Mouse (Mus musculus) spleen, postnatal 36 days (tissue): ENCODE data around the gene Syndig1l.

Source experiments
- DNase-seq, 2 experiments: peaks; one replicate each; pipeline ENCODE4 v3.0.0; 2022; ENCODE audit warnings: low spot score in 2 of 2, mixed read lengths in 1 of 2

The Syndig1l gene

DNA sequence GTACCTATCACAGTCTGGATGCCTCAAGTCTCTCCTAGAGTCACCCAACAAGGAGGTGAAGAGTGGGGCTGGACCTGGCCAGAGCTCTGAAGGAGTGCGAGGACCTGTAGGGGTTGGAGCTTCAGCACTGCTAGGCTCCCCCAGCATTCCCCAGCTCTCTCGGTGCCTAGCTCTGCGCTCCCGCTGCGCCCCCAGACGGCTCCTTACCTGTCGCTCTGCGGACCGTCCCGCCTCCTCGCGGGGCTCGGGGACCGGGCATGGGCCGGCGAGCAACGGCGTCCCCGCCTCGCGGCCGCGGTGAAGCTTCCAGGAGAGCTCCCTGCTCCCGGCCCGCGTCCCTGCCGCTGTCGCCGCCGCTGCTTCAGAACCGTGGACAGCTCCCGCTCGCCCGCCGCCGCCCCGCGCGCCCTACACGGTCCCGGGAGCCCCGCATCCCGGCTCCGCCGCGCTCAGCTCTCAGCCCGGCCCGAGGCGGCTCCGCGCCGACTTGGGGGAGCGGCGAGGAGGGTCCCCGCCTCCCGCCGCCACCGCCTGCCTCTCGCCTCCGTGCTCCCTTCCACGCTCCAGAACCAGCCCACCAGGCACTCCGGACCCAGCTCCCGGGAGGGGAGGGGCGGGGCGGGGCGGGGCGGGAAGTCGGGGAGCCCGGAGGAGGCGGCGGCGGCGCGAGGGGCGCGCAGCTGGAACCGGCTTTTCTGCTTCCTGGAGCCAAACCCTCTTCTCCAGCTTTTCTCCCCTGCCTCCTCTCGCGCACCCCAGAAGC, at the start of gene Syndig1l:
Gene Syndig1l (minus strand): TSS at position 513 of the 763 bp plus-strand sequence.
- DNase-seq = peak; percentile 16 to 37

DNA sequence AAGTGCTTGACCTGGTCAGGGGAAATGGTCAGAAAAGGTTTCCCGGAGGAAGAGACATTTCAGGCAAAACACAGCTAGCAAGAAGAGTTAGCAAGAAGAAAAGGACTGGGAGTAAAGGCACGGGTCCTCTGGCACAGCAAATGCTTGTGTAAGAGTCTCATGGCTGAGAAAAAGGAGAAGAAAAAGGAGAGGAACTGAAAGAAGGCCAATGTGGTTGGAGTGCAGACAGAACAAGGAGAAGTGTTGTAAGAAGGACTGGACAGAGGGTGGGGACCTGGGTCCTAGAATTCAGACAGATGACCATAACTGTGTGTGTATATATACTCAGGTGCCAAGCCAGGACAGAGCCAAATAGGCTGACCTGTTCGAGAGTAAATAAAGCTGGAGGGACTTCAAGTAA, 49.5 kb upstream of the Syndig1l start:
- DNase-seq = no peak

DNA sequence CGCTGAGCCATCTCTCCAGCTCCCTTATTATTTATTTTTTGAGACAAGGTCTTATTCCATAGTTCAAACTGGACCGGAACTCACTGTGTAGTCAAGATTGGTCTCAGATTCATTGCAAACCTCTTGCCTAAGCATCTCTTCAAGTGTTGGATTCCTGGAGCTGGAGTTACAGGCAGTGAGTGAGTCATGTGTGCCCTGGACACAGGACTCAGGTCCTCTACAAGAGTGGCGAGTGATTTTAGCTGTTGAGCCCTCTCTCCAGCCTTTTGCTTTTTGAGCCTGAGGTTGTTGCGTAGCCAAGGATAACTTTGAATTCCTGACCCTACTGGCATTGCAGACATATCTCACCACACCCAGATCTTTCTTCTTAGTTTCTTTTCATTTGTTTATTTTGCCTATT, 47.1 kb upstream of the Syndig1l start:
- no peak for DNase-seq

DNA sequence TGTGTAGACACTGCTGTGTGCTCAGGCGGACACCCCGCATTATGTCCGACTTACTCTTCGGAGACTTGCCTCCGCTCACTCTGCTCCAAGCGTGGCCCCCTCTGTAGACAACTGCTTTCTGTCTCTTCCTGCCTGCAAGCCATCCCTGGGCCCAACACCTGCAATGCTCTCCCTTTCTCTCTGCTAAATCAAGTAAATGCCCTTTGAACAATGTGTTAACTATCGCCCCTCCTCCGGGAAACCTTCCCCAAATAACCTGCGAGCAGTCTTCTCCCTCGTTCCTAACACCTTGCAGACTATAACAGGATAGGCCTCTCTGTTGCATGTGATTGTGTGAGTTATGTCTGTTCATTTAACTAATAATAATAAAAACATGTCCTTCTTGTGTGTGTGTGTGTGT, 44.9 kb upstream of the Syndig1l start:
- DNase-seq = no peak

DNA sequence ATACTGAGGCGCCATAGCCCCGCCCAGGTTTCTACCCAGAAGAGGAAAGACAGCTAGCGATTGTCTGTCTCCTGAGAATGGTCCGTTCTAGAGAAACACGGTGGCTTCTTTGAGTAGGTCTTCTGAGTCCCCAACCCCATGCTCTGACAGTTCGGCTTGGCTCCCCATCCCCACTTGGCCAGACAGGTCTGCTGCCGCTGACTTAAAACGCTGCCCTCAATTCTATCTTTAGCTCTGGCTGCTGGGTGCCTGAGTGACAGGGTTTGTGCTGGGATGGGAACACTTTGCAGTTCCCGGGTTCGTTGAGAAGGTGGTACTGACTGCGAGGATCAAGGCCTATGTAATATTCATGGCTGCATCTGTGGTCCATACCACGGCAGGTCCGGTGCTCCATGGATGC, 34.7 kb upstream of the Syndig1l start:
- no peak for DNase-seq

DNA sequence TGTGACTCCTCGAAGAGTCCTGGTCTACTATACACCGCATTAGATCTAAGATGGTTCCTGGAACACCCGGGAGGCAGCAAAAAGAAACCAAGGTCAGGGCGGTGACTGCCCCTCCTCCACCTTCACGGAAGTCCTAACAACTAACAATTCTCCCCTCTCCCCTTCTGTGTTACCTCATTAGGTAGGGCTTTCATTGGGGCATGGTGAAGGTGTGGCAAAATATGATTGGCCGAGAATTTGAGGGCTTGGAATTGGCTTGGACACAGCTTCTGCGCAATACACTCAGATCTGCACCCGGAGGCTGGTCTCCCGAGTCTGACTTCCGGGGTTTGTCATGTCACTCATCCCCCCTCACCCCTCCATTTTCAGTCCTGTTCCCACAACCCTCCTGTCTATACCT, 29.8 kb upstream of the Syndig1l start:
- no peak for DNase-seq

DNA sequence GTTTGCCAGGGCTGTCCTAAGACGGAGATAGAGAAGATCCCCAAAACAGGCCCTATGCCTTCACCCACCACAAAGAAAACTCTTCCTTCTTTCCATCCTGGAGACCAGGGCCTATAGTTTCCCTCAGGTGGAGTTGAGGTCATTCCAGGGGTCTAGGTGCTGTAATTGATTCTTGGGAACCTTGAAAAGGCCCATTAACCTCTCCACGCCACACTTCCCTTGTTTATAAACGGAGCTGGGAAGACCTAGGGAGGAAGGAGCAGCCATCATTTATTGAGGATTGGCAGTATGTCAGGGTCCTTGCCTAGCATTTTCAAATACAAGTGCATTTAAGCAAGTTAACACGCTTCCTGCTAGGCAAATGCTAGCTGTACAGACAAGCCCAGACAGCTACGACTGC, 28.8 kb upstream of the Syndig1l start:
- DNase-seq = no peak

DNA sequence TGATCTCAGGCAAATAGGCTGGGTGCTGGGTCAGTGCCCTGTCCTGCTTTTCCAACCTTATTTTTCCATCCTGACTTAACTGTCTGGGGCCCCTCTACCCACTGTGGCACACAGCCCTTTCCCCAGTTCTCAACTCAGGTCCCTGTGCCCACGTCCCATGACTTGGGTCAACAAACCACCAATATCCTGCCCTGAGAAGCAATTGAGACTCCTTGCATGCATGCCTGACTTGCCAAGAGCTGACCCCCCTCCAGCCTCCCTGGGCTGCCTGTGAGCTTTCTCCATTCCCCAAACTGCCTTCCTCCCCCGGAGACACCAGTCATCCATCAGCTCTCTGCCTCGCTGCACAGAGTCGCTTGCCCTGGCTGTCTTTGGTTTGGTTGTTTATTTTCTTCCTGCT, 28.4 kb upstream of the Syndig1l start:
- no peak for DNase-seq

DNA sequence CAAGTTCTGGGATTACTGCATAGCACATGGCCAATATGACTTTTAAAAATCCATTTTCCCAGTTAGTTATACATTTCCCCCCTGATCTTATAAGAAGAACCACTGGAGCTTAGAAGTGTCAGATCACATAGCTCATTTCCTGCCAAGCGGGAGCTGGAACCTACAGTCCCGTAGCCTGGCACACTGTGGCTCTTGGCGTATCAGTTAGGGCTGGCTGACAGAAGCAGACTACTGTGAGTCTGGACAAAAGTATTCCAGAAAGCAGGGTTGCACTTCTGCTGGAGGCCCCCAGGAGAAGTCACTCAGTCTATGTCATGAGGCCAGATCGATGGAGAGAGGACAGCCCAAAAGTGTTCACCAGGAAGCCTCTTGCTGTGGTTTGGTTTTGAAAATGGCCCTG, 27.8 kb upstream of the Syndig1l start:
- no peak for DNase-seq

DNA sequence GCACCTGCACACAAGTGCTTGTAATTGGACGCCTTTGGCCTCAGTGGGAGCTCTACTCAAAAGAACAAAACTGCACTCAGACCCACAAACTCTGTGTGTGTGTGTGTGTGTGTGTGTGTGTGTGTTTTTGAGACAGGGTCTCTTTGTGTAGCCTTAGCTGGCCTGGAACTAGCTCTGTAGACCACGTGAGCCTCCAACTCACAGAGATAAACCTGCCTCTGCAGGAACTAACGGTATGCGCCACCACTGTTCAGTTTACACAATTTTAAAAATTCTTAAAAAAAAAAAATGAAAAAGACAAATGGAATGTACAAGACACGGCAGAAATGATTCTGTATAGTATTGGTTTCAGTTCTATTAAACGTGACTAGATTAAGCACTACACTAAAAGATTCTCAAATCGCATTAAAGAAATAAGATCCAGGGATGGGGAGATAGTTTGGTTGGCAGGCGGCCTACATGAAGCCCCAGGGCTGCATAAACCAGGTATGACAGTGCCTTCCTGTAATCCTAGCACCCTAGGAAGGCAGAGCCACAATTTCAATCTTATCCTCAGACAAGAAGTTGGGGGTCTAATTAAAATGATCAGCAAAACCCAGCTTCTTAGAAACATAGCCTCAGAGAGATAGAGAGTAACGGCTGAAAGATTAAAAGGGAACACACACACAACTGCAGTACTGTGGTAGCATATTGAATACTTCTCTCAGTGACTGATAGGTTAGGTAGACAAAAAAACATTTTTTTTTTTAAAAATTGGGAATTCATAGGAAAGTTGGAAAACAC, 20.0 kb upstream of the Syndig1l start:
- no peak for DNase-seq

DNA sequence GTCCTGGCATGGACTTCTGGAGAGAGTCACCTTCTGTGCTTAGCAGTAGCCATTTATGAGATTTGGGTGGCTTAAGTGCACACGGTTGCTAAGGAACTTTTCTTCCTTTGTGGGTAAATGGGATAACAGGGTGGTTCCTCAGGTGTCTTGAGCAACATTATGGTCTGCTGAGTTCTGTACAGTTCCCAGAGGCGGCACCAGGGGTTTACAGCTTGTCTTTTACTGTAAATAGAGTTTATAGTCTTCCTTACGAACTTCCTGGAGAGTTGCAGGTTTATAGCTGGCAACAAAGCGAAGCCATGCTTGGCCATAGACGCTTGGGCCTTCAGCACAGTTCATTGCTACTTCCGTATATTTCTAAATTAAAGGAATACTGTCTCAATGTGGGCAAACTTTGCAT, 15.9 kb upstream of the Syndig1l start:
- no peak for DNase-seq

DNA sequence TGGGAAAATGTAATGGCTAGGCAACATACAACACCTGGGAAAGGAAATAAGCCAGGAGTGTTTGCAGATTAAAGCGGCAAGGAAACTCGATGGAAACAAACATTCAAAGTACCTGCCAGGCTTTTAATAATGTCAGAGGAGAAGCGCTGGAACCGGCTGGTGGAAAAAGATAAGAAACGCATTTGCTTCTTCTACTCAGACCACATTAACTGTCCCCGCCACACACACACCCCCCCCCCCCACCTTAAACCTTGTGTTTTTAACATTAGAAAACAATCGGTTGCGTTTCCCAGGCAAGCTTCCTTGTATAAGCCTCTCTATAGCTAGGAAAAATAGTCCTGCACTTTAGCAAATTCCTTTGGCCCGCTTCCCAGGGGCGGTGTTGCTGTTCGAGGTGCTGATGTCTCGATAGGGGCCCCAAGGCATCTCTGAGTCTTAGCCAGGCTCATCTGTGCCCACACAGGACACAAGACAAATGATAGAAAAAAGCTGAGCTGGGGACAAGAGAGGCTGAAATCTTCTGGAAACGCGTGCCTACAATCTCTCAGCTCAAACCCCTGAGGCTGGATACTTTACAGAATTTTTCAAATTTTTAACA, 11.3 kb upstream of the Syndig1l start:
- peak in 1 of 2 experiments; percentile 5 for DNase-seq

DNA sequence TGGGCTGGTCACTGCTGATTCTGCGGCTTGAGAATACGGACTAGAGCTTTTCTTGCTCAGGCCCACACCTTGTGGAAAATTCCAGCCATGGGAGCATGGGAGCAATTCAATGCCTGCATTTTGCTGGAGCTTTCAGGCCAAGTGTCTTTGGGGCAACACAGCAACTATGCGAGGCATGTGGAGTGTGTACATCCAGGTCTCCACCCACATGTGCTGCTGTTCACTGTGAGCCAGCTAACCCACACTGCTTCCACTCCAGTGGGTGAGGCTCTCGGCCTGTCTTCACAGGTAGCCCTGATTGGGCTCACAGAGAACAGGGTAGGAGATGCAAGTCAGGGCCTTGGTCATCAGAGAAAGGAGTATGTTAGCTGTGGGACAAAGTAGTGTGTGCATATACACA, 9.2 kb upstream of the Syndig1l start:
- no peak for DNase-seq

DNA sequence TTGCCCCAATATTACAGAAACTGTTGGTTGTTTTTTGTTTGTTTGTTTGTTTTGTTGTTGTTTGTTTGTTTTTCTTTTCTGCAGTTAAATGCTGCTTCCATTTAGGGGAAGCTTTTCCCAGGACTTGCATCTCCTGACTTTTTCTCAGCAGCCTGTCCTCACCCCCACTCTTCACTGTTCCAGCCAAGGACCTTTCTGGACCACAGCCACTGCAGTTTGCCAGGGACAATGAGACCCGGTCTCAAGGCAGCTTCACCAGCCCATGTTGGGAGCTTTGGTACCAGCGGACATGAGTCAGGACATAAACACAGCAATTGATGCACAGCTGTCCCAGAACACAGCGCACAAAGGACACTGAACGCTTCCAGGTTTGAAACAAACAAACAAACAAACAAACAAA, 8.3 kb upstream of the Syndig1l start:
- DNase-seq = no peak

DNA sequence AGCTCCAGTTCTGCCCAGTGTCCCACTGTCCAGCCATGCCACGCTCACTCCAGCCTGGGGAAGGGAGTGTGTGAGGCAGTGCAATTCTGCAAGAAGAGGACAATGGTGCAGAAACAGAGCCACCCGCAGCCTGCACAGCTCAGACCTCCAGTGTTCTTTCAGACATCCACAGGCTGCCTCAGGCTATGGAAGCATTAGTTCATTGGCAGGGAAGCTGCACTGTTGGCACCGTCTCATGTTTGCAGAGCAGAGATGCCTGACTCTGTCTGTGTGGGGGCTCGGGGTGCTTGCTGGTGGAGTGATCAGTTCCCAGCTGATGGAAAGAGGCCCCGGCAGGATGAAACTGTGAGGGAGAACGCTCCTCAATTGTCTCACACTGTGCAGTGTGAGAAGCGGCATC, 4.0 kb upstream of the Syndig1l start:
- DNase-seq = no peak

DNA sequence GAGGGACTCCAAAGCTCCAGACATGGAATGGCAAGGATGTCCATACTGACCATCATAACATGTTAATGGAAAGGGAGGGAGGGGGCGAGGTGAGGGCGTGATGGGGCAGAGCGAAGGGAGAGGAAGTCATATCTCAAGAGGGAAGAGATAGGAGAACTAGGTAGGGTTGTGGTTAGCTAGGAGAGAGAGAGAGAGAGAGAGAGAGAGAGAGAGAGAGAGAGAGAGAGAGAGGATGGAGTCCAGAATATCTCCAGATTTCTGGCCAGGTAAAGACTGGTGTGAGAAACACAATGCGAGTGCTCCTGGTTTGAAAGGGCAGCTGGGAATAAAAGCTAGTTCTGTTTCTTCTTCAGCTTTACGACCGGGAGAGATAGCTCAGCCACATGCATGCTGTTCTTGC, 6.5 kb downstream of the Syndig1l start:
- no peak for DNase-seq

DNA sequence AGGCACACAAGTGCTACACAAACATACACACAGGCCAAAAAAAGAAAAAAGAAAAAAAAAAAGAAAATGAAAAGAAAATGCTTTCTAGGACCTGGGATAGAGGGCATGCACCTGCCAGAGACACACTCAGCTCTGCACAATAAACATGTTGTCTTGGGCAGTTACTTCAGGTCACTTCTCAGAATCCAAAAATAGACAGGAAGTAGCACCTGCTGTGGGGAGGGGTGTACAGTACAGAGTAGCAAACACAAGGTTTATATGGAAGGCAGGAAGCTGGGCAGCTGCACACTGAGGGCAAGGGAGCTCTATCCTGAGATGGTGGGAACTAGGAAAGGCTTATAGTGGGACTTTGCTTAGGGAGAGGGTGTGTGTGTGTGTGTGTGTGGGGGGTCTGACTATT, 7.3 kb downstream of the Syndig1l start:
- DNase-seq = peak; percentile 34 to 40

DNA sequence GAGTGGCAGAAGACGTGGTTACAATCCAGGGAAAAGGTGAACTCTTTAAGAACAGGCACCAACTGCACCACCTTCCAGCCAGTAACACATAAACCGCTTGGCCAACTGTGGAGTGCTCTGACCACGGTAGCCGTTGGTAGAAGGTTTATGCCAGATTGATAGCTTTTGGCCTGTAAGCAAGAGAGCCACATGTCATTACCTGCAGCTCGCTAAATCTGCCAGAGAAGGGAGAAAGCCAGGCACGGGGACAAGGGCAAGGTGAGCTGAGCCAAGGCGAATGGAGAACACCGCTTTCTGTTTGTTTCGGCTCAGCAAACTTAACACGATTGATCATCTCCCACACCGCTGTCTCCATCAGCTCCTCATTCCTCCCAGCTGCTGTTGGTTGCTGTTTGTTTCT, 9.6 kb downstream of the Syndig1l start:
- no peak for DNase-seq

DNA sequence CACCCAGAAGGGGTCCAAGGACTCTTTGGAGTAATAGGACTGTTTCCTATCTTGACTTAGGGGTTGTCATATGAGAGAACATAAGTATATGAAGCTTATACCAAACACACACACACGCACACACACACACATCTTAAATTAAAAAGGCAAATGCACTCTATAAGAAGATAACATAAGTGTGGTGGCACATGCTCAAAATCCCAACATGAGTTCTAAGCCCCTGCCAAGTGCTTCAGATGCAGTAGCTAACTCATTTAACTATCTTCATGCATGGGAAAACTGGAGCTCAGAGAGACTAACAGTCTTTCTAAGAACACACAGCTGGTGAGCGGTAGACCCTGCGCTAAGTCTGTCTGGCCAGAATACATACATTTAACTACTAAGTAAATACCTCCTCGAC, 11.1 kb downstream of the Syndig1l start:
- DNase-seq = no peak

DNA sequence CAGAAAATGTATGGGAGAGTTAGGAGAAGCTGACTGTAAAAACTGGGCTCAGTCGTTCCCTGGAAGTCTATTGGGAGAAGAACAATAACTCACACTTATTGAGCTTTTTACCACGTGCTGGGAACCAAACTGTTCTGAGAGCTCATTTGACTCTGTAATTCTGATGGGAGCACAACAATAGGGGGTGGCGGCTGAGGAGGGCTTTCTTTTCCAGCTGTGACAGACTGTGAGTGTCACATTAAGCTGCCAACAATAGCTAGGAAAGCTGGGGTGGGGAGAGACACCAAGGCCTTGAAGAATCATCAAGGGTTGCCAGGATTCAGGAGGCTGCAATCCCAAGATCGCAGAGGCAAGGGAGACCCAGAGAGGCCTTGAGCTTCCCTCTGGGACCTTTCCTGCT, 12.5 kb downstream of the Syndig1l start:
- DNase-seq = no peak

DNA sequence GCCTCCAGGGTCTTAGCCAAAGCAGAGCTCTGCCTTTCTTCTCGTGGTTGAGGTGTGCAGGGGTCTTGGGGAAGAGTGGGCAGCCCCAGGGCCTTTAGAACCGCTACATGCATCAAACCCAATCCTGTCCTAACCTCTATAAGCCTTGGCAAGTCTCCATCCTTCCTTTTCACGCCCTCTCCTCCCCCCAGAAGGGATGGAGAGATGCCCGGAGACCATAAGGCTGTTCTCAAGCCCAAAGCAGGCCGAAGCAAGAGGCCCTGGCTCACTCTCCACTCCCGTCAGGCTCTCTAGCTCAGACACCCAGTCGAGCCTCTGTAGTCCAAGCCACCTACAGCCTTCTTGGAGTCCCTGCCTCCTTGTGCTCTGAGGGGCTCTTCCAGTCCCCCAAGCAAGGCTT, 14.1 kb downstream of the Syndig1l start:
- no peak for DNase-seq

DNA sequence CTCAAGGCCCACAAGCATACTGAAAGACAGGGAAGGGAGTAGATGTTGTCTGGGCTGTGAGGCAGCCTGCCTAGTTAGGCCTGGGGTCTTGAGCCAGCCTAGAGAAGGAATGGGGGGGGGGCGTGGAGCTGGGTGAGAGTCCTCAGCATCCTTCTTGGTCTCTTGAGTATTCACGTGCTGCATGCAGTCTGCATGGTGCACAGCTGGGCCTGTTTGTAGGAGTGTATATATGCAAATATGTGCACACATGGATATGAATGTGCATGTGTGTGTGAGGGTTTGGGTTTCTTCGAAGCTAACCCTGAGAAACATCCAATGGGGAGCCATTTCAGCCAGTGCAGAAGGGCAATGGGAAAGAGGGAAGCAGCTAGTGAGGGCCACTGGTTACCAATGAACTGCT, 22.6 kb downstream of the Syndig1l start:
- no peak for DNase-seq
